ENCODE assay signal across 7 mouse cellular contexts in genomic region chr1:132388813-132389803, GRCm38 (mm10). TPM values are rescaled to one million over a fixed set of nuclear protein-coding genes. Genes with fewer than 3 reads are reported as not detected.
DNase-seq lines count a peak whose midpoint lies in the region; ATAC-seq and TF ChIP-seq lines count a peak whose summit lies in the region.

No protein-coding gene starts in this region.

- DNase-seq in CH12.LX (ENCODE audit: extremely low read depth) (no peak), MEL (ENCODE audit: low read depth, low spot score) (no peak)
- DNase-seq in forebrain, postnatal 0 days = peak; percentile 8
- DNase-seq in natural killer cell, adult 2 months (ENCODE audit: low spot score in 2 of 2) = no peak
- DNase-seq in thymus, postnatal 25 days = no peak

- H3K9ac ChIP-seq in CH12.LX (ENCODE audit: insufficient read depth, low read depth) = no peak overlapping the region
- no peak overlapping the region for H3K9ac ChIP-seq in MEL (ENCODE audit: control insufficient read depth, low read depth, low read length, poor library complexity, severe bottlenecking)
- H3K9ac ChIP-seq in forebrain, postnatal 0 days = peak overlapping the region; percentile 86
- no peak overlapping the region for H3K9ac ChIP-seq in limb, embryonic 15.5 days
- H3K9ac ChIP-seq in neural tube, embryonic 13.5 days = peak overlapping the region; percentile 96

- H3K27ac ChIP-seq in CH12.LX (ENCODE audit: insufficient read depth, low read depth) = no peak overlapping the region
- H3K27ac ChIP-seq in MEL (ENCODE audit: control insufficient read depth, low read depth, low read length) = no peak overlapping the region
- H3K27ac ChIP-seq in forebrain, postnatal 0 days (ENCODE audit: low read depth, low read length) = no peak overlapping the region; the same call in 1 of the 2 replicates
- H3K27ac ChIP-seq in limb, embryonic 15.5 days = no peak overlapping the region
- H3K27ac ChIP-seq in neural tube, embryonic 13.5 days (replicated peaks) = peak overlapping the region; percentile 94

- H3K79me2 ChIP-seq in CH12.LX (replicated peaks; ENCODE audit: control insufficient read depth, extremely low read depth, insufficient read depth, poor library complexity, severe bottlenecking) (no peaks in the 10 kb centered on the region), MEL (ENCODE audit: control insufficient read depth, insufficient read depth, low read length, poor library complexity) (no peaks in the 10 kb centered on the region)

- peaks cover 12 to 48% of the 10 kb centered on the region in 2 experiments; a peak in 3 of 4 replicates for H3K4me1 ChIP-seq in CH12.LX (ENCODE audit: control insufficient read depth in 1 of 2, insufficient read depth in 2 of 2)
- peaks cover 2 to 8% of the 10 kb centered on the region in 2 experiments; a peak in 2 of 4 replicates for H3K4me1 ChIP-seq in MEL (ENCODE audit: control insufficient read depth in 1 of 2, insufficient read depth in 2 of 2, low read length in 2 of 2)
- H3K4me1 ChIP-seq in forebrain, postnatal 0 days (ENCODE audit: insufficient read depth) = peaks cover 36% of the 10 kb centered on the region
- peaks cover 52% of the 10 kb centered on the region for H3K4me1 ChIP-seq in limb, embryonic 15.5 days
- peaks cover 72% of the 10 kb centered on the region for H3K4me1 ChIP-seq in neural tube, embryonic 13.5 days (replicated peaks)

- ATAC-seq in forebrain, postnatal 0 days = no peak
- ATAC-seq in limb, embryonic 15.5 days (ENCODE audit: insufficient number of reproducible peaks, low FRiP score, low TSS enrichment, low read depth) = no peak
- no peak for ATAC-seq in neural tube, embryonic 13.5 days (ENCODE audit: low read depth)

- 40% methylated on average over 8 of the region's 8 CpGs for WGBS in forebrain, postnatal 0 days
- 46% methylated on average over 8 of the region's 8 CpGs for WGBS in limb, embryonic 15.5 days
- WGBS in neural tube, embryonic 13.5 days = 51% methylated on average over 8 of the region's 8 CpGs

- dilution Hi-C loops in CH12.LX (cut with MboI; ENCODE audit: extremely low pct_ligation_motif_present, extremely low pct_unique_long_range_greater_than_20kb, low sequenced_read_pairs) = no loop called here

- TF ChIP-seq POLR2A in CH12.LX (IDR thresholded peaks at IDR 0.05; ENCODE audit: low read depth, low read length) = no peak
- no peak for TF ChIP-seq POLR2A in MEL (IDR thresholded peaks at IDR 0.05; ENCODE audit: control insufficient read depth in 1 of 2, insufficient read depth in 1 of 2, low read depth in 1 of 2, low read length in 2 of 2, poor library complexity in 1 of 2)

- TF ChIP-seq CTCF in CH12.LX (conservative IDR thresholded peaks at IDR 0.05 in 1 of 2, IDR thresholded peaks at IDR 0.05 in 1 of 2; ENCODE audit: low read depth in 2 of 2, low read length in 2 of 2) (no peak), MEL (IDR thresholded peaks at IDR 0.05 in 2 of 3, conservative IDR thresholded peaks at IDR 0.05 in 1 of 3; ENCODE audit: control insufficient read depth in 1 of 3, insufficient read depth in 1 of 3, low read depth in 2 of 3, low read length in 3 of 3, poor library complexity in 1 of 3, severe bottlenecking in 1 of 3) (no peak)
- TF ChIP-seq CTCF in forebrain, postnatal 0 days (IDR thresholded peaks at IDR 0.05; ENCODE audit: low read depth) = no peak

- H3K9me3 ChIP-seq in CH12.LX (replicated peaks; ENCODE audit: low read length) (no peaks in the 10 kb centered on the region), MEL (replicated peaks; ENCODE audit: insufficient read depth, low read length) (no peaks in the 10 kb centered on the region)
- H3K9me3 ChIP-seq in forebrain, postnatal 0 days (ENCODE audit: low read length) = no peaks in the 10 kb centered on the region
- no peaks in the 10 kb centered on the region for H3K9me3 ChIP-seq in limb, embryonic 15.5 days
- H3K9me3 ChIP-seq in neural tube, embryonic 13.5 days = no peaks in the 10 kb centered on the region

- H3K4me2 ChIP-seq in CH12.LX (ENCODE audit: insufficient read depth, low read depth, poor library complexity, severe bottlenecking) = peak overlapping the region; percentile 60
- peak overlapping the region; percentile 87 for H3K4me2 ChIP-seq in forebrain, postnatal 0 days (ENCODE audit: low read depth)
- peak overlapping the region; percentile 88 for H3K4me2 ChIP-seq in limb, embryonic 15.5 days
- peak overlapping the region; percentile 91 for H3K4me2 ChIP-seq in neural tube, embryonic 13.5 days

- TF ChIP-seq EP300 in CH12.LX (IDR thresholded peaks at IDR 0.05; ENCODE audit: low read length) = no peak
- TF ChIP-seq EP300 in MEL (IDR thresholded peaks at IDR 0.05; ENCODE audit: low read depth in 1 of 2, low read length in 2 of 2) = no peak

- H3K36me3 ChIP-seq in CH12.LX (replicated peaks in 1 of 2; ENCODE audit: control insufficient read depth in 1 of 2, insufficient read depth in 1 of 2, low read length in 1 of 2) (no peaks in the 10 kb centered on the region), MEL (ENCODE audit: control insufficient read depth in 1 of 2, insufficient read depth in 2 of 2, low read length in 2 of 2) (peaks cover 0 to 3% of the 10 kb centered on the region in 2 experiments; a peak in 2 of 4 replicates)
- H3K36me3 ChIP-seq in forebrain, postnatal 0 days (ENCODE audit: insufficient read depth) = no peaks in the 10 kb centered on the region
- H3K36me3 ChIP-seq in limb, embryonic 15.5 days = no peaks in the 10 kb centered on the region
- H3K36me3 ChIP-seq in neural tube, embryonic 13.5 days = no peaks in the 10 kb centered on the region

- H3K4me3 ChIP-seq in CH12.LX (replicated peaks in 1 of 3; ENCODE audit: low read depth in 2 of 3, low read length in 2 of 3, poor library complexity in 1 of 3) (no peak overlapping the region), MEL (ENCODE audit: control insufficient read depth in 1 of 2, insufficient read depth in 1 of 2, low read depth in 2 of 2, low read length in 2 of 2) (no peak overlapping the region)
- peak overlapping the region; percentile 73 for H3K4me3 ChIP-seq in forebrain, postnatal 0 days (ENCODE audit: low read depth, low read length)
- peak overlapping the region; percentile 79; the same call in 1 of the 2 replicates for H3K4me3 ChIP-seq in limb, embryonic 15.5 days
- H3K4me3 ChIP-seq in neural tube, embryonic 13.5 days = peak overlapping the region; percentile 78

- in situ Hi-C loops in CH12.LX (cut with MboI; ENCODE audit: low pct_ligation_motif_present, low pct_unique_long_range_greater_than_20kb, low sequenced_read_pairs) = no loop called here

- TF ChIP-seq RAD21 in CH12.LX (IDR thresholded peaks at IDR 0.05; ENCODE audit: low read depth, low read length) (no peak), MEL (IDR thresholded peaks at IDR 0.05; ENCODE audit: low read depth, low read length) (no peak)

- peaks cover 30% of the 10 kb centered on the region for H3K27me3 ChIP-seq in CH12.LX (replicated peaks)
- H3K27me3 ChIP-seq in MEL (ENCODE audit: control insufficient read depth in 1 of 2, insufficient read depth in 2 of 2, low read length in 2 of 2) = no peaks in the 10 kb centered on the region; a peak in 1 of 4 replicates
- H3K27me3 ChIP-seq in forebrain, postnatal 0 days (ENCODE audit: insufficient read depth, low read length) = no peaks in the 10 kb centered on the region
- no peaks in the 10 kb centered on the region for H3K27me3 ChIP-seq in limb, embryonic 15.5 days
- no peaks in the 10 kb centered on the region for H3K27me3 ChIP-seq in neural tube, embryonic 13.5 days

TF ChIP-seq in CH12.LX, 34 proteins besides CTCF, POLR2A, EP300 and RAD21:
- TF ChIP-seq MAX (IDR thresholded peaks at IDR 0.05; ENCODE audit: low read length) = no peak
- TF ChIP-seq JUND (conservative IDR thresholded peaks at IDR 0.05; ENCODE audit: low read depth, low read length) = no peak
- no peak for TF ChIP-seq CHD2 (IDR thresholded peaks at IDR 0.05; ENCODE audit: low read length)
- no peak for TF ChIP-seq TBP (conservative IDR thresholded peaks at IDR 0.05; ENCODE audit: low read depth, low read length)
TF ChIP-seq in CH12.LX: peak in this region for 0.

TF ChIP-seq in MEL, 35 proteins besides CTCF, POLR2A, EP300 and RAD21:
- TF ChIP-seq SIN3A (IDR thresholded peaks at IDR 0.05; ENCODE audit: low read length) (0 out of 2 replicates have a peak, but pooled peaks have one; percentile 10), HCFC1 (IDR thresholded peaks at IDR 0.05; ENCODE audit: low read depth, low read length) (no peak), MXI1 (IDR thresholded peaks at IDR 0.05; ENCODE audit: low read depth, low read length) (0 out of 2 replicates have a peak, but pooled peaks have one; percentile 56)
TF ChIP-seq in MEL: peak in this region for 2.

RNA-seq across cellular contexts. Expression of gene Tmcc2, which starts 2.0 kb away (rescaled TPM):
- total RNA-seq in CH12.LX (2012; rRNA removed) = 0.21 and 0.34 TPM in 2 replicates
- not detected in 2 replicates for total RNA-seq in CH12.LX (2014; rRNA removed)
- polyA plus RNA-seq in CH12.LX (2012; ENCODE audit: insufficient read length, low read depth) = 0.14 and 0.37 TPM in 2 replicates
- total RNA-seq in MEL (2012; rRNA removed) = 4.6 and 7.2 TPM in 2 replicates
- polyA plus RNA-seq in MEL (2012; ENCODE audit: insufficient read depth in 1 of 2, insufficient read length in 2 of 2, low read depth in 1 of 2, low replicate concordance in 2 of 2, missing spikeins in 1 of 2) = 1 to 10 TPM in 1 of 2 experiments, not detected in 1; 4.1 TPM
- 104 TPM in 2 replicates for total RNA-seq in forebrain, postnatal 0 days (2014; rRNA removed)
- 37.4 and 41.9 TPM in 2 replicates for polyA plus RNA-seq in forebrain, postnatal 0 days (2015; fragmentation: Nextera tagmentation; extraction: Ambion mirVana)
- 7.3 and 9.9 TPM in 2 replicates for polyA plus RNA-seq in limb, embryonic 15.5 days (2015; fragmentation: Nextera tagmentation; extraction: Ambion mirVana)
- polyA plus RNA-seq in neural tube, embryonic 13.5 days (2015; fragmentation: Nextera tagmentation; extraction: Ambion mirVana) = 32.2 and 33.9 TPM in 2 replicates

RNA-seq across cellular contexts. Expression of gene Dstyk, which starts 28.2 kb away (rescaled TPM):
- 0.21 and 0.25 TPM in 2 replicates for total RNA-seq in CH12.LX (2012; rRNA removed)
- 0.12 and 0.19 TPM in 2 replicates for total RNA-seq in CH12.LX (2014; rRNA removed)
- 0.59 and 0.72 TPM in 2 replicates for polyA plus RNA-seq in CH12.LX (2012; ENCODE audit: insufficient read length, low read depth)
- 2.4 and 2.8 TPM in 2 replicates for total RNA-seq in MEL (2012; rRNA removed)
- 1 to 10 TPM in 1 of 2 experiments, not detected in 1; 4.5 TPM for polyA plus RNA-seq in MEL (2012; ENCODE audit: insufficient read depth in 1 of 2, insufficient read length in 2 of 2, low read depth in 1 of 2, low replicate concordance in 2 of 2, missing spikeins in 1 of 2)
- 18.3 and 18.9 TPM in 2 replicates for total RNA-seq in forebrain, postnatal 0 days (2014; rRNA removed)
- 4.8 and 6.0 TPM in 2 replicates for polyA plus RNA-seq in forebrain, postnatal 0 days (2015; fragmentation: Nextera tagmentation; extraction: Ambion mirVana)
- polyA plus RNA-seq in limb, embryonic 15.5 days (2015; fragmentation: Nextera tagmentation; extraction: Ambion mirVana) = 13.7 and 16.5 TPM in 2 replicates
- 9.2 and 9.8 TPM in 2 replicates for polyA plus RNA-seq in neural tube, embryonic 13.5 days (2015; fragmentation: Nextera tagmentation; extraction: Ambion mirVana)

Comparison
In these comparisons a context has a peak if more than half of its experiments do, and no peak if none do; other contexts are left out.
1. H3K4me3 ChIP-seq: peak in forebrain, postnatal 0 days (single experiment), limb, embryonic 15.5 days (single experiment) and neural tube, embryonic 13.5 days (single experiment); none in CH12.LX (0 of 3) and MEL (0 of 2).
2. H3K9ac ChIP-seq: peak in forebrain, postnatal 0 days (single experiment) and neural tube, embryonic 13.5 days (single experiment); none in CH12.LX (single experiment), MEL (single experiment) and limb, embryonic 15.5 days (single experiment).
3. Of the 35 proteins assayed by ChIP-seq in both MEL and CH12.LX: peak only in MEL: MXI1 and SIN3A; only in CH12.LX: none; in both: none; in neither: 33.
4. Peak in every context shown above with its lines, with median percentiles within 50 percentile points of each other: H3K4me2 ChIP-seq.